Mouse (Mus musculus) ES-Bruce4 (cell line): Measurements from ENCODE around the gene Vwa7. TPM values are rescaled to one million over a fixed set of nuclear protein-coding genes. Genes with fewer than 3 reads are reported as not detected.

Experiments used
- H3K27ac ChIP-seq: 2 replicates; pipeline ENCODE4 v1.5.1; 2012; ENCODE audit warnings: low read length, inconsistent platforms; ENCODE audit not compliant: insufficient read depth
- H3K27me3 ChIP-seq: 2 replicates; pipeline ENCODE4 v1.6.1; 2012; ENCODE audit warnings: mild to moderate bottlenecking, low read length, inconsistent platforms; ENCODE audit not compliant: control insufficient read depth, poor library complexity, insufficient read depth, severe bottlenecking
- H3K36me3 ChIP-seq: 2 replicates; pipeline ENCODE4 v1.6.1; 2012; ENCODE audit warnings: inconsistent platforms, mild to moderate bottlenecking, low read length, moderate library complexity; ENCODE audit not compliant: control insufficient read depth, poor library complexity, insufficient read depth, severe bottlenecking
- H3K4me1 ChIP-seq: one replicate; pipeline ENCODE4 v1.8.1; 2011; ENCODE audit warnings: low read length; ENCODE audit not compliant: control insufficient read depth, insufficient read depth
- H3K4me3 ChIP-seq: 2 replicates; pipeline ENCODE4 v1.5.1; 2011; ENCODE audit warnings: low read depth, mild to moderate bottlenecking, low read length
- H3K9ac ChIP-seq: 2 replicates; pipeline ENCODE4 v1.6.1; 2012; ENCODE audit warnings: low read depth, mild to moderate bottlenecking, inconsistent platforms; ENCODE audit not compliant: poor library complexity, severe bottlenecking
- H3K9me3 ChIP-seq: replicated peaks from 2 replicates; pipeline ENCODE4 v1.6.1; 2012; ENCODE audit warnings: mild to moderate bottlenecking, low read length, inconsistent platforms; ENCODE audit not compliant: control insufficient read depth, poor library complexity, insufficient read depth, severe bottlenecking
- CTCF ChIP-seq: IDR thresholded peaks from one replicate; pipeline ENCODE4 v1.8.1; 2011; ENCODE audit warnings: low read depth, low read length
- EP300 ChIP-seq: IDR thresholded peaks from 2 replicates; pipeline ENCODE4 v1.6.1; 2011; ENCODE audit warnings: low read depth, low read length; ENCODE audit not compliant: insufficient read depth
- POLR2A ChIP-seq: IDR thresholded peaks from one replicate; pipeline ENCODE4 v1.8.1; 2011; ENCODE audit warnings: low read length; ENCODE audit not compliant: insufficient read depth
- polyA plus RNA-seq: library from polyadenylated mRNA; stranded (reverse); fragments of >200 nt; gene quantifications from 2 replicates; pipeline ENCODE4 v1.2.4, GENCODE M21; 2011; ENCODE audit warnings: low read depth; ENCODE audit not compliant: missing spikeins, insufficient read depth, insufficient read length

Vwa7 gene
- polyA plus RNA-seq, 1 experiment, result 0.30 TPM

DNA sequence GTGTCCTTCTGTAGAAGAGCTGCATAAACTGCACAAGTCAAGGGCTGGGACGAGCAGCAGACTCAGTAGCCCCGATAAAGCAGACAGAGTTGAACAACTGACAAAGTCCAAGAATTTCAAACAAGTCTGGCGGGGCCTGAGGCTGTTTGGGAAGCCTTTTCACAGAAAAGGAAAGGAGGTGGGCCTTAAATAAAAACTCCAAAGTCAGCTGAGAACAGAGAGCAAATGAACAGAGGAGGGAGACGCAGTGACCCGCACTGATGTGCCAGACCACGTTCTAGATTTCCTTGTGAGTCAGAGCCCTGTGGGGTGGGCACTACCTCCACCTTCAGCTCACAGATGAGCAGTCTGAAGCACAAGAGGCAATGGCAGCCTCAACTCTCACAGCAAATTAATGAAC is 18.5 kb downstream of the Vwa7 start:
- TF ChIP-seq CTCF (no peak), EP300 (no peak), POLR2A (no peak)
- Histone ChIP-seq H3K27me3 (no peaks in the 10 kb centered on the region), H3K4me1 (no peaks in the 10 kb centered on the region), H3K36me3 (no peaks in the 10 kb centered on the region), H3K9ac (no peak overlapping the region), H3K4me3 (no peak overlapping the region), H3K27ac (no peak overlapping the region), H3K9me3 (no peaks in the 10 kb centered on the region)

DNA sequence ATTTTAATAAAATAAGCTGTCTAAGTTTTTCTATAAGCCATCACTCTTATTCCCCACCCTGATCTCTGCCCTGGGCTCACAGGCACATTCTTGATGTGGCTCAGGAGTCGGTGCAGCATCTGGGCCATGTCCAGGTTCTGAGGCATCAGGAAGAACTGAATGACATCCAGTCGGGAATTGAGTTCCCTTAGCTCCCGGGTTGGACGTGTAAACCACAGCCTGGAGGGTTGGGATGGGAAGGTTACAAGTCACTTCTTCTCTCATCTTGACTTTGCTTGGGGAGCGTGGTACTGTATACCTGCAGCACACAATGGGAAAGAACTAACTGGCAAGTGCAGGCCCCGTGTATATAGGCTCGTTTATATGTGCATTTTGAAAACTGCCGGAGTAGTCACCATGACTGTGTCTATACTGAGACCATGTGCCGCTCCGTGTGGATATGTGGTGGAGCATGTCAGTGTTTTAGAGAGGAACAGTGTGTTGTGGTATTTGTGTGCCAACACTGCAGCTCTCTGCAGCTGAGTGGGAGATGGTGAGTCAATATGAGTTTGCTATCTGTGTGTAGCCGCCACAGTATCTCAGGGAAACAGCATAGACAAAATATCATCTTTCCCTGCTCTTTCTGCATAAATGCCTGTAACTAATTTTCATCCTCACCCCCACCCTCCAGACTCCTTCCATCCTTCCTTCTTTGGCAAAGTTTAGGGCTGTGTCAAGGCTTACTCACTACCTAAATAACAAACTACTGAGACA is 22.9 kb downstream of the Vwa7 start:
- H3K9me3 ChIP-seq, result no peaks in the 10 kb centered on the region
- no peak overlapping the region for H3K4me3 ChIP-seq
- no peak overlapping the region for H3K27ac ChIP-seq
- no peak for TF ChIP-seq EP300
- no peak for TF ChIP-seq CTCF
- TF ChIP-seq POLR2A, result no peak
- H3K9ac ChIP-seq, result no peak overlapping the region
- H3K4me1 ChIP-seq, result no peaks in the 10 kb centered on the region
- no peaks in the 10 kb centered on the region for H3K36me3 ChIP-seq
- H3K27me3 ChIP-seq, result no peaks in the 10 kb centered on the region

DNA sequence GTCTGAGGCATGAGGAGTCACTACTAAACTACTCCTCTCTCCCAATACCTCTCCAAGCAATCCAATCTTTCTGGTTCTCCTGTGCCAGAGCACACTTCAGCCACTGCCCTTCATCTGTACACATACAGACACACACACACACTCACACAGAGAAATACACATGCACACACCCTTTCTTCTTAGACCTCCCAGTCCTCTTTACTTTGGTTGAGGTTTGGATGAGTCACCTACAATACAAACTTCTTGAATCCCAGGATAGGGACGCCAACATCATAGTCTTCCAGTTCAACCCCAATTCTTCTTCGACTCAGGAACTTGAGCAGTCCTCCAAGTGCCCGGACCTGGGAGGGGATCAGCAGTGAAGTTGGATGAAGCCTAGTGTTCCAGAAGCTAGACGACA is 27.4 kb downstream of the Vwa7 start:
- Histone ChIP-seq H3K4me1 (peaks cover 3% of the 10 kb centered on the region), H3K27ac (no peak overlapping the region), H3K9ac (no peak overlapping the region), H3K36me3 (no peaks in the 10 kb centered on the region), H3K9me3 (no peaks in the 10 kb centered on the region), H3K4me3 (no peak overlapping the region), H3K27me3 (no peaks in the 10 kb centered on the region)
- TF ChIP-seq CTCF (no peak), EP300 (no peak), POLR2A (no peak)

DNA sequence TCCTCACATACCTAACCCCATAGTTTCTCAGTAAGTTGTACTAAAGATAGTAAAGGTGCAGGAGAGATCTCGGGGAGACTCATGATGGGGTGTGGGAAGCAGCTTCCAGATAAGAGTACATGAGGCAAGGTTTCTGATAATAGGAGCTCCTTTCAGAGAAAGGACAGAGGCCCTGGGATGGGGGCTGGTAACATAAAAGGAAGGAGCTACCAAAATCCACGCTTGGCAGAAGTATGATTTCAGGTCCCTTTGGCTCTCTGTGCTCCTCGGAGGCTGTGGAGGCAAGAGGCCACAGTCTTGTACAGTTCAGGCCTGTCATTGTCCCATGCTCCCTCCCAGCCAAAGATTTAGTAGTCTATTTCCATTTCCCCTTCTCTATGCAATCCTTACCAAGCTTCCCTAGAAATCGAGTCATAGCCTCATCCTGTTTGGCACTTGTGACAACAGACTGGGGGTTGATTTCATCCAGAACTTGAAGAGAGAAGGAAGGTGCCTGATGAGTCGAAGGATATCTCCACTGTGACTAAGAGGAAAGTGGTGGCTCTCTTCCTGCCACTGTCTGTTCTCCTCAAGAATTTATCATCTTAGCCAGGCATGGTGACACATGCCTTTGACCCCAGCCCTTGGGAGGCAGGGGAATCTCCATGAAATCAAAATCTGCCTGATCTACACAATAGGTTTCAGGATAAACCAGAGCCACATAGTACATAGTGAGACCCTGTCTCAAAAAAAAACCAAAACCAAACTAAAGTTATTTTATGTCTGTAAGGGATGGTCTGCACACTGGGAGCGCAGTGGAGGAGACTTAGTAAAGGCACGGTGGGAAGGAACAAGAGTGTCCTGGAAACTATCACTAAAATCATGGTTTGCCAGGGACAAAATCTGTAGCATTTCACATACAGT is 28.8 kb downstream of the Vwa7 start:
- H3K4me3 ChIP-seq, result no peak overlapping the region
- no peaks in the 10 kb centered on the region for H3K36me3 ChIP-seq
- no peak for TF ChIP-seq EP300
- no peak for TF ChIP-seq CTCF
- no peak for TF ChIP-seq POLR2A
- H3K9ac ChIP-seq, result peak overlapping the region; percentile 88
- no peaks in the 10 kb centered on the region for H3K27me3 ChIP-seq
- H3K4me1 ChIP-seq, result peaks cover 3% of the 10 kb centered on the region
- no peak overlapping the region for H3K27ac ChIP-seq
- no peaks in the 10 kb centered on the region for H3K9me3 ChIP-seq

DNA sequence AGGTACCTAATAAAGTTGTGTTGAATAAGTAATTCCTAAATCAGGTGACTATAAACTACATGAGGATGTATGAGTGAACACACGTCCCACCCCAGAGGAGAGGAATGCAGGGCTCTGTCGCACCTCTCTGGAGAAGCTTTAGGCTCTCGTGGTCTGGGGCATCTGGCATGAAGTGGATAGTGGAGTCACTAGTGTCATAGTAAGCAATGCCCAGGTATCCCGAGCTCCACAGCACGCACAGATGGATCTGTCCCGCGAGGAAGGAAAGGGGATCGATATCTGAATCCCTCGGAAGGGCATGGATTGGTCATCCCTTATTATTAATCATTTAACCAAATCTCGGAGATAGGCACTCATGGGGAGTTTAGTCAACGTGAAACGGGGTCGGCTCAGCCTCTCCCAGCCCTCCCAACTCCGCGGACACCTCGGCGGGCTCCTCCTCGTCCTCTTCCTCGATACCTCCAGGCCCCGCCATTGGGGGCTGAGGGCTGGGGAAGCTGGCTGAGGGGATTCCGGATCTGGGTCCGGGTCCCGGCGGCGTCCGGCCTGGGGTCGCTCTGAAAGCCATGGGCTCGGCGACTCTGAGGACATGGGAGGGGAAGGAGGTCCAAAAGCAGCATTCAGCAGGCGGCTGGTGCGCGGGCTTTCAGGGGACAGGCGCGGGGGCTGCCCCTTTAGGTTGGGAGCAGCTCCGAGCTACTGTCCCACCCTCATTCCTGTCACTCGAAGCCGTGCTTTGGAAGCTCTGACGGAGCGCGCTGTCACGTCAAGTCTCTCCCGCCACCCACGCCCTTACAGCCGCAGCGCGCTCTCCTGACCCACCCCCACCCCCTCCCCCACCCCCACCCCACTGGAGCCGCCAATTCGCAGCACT is 29.7 kb downstream of the Vwa7 start:
- Histone ChIP-seq H3K4me3 (peak overlapping the region; percentile 67), H3K4me1 (peaks cover 3% of the 10 kb centered on the region), H3K36me3 (no peaks in the 10 kb centered on the region), H3K27ac (no peak overlapping the region), H3K27me3 (no peaks in the 10 kb centered on the region), H3K9ac (peak overlapping the region; percentile 88), H3K9me3 (no peaks in the 10 kb centered on the region)
- TF ChIP-seq POLR2A (no peak), CTCF (no peak), EP300 (no peak)
